Mouse (Mus musculus): Measurements from ENCODE around the gene H2-Q2. TPM values are rescaled to one million over a fixed set of nuclear protein-coding genes. Genes with fewer than 3 reads are reported as not detected.
"Not testable (repeated sequence)": the region's sequence is repeated elsewhere in the genome, so short reads cannot be mapped to it uniquely, and the experiment has no call there.

H2-Q2 gene
- total RNA-seq (2014; rRNA removed; ENCODE audit: low replicate concordance): not detected in 2 replicates
- polyA plus RNA-seq (2015; fragmentation: Nextera tagmentation; extraction: Ambion mirVana): 0.14 and 0.22 TPM in 2 replicates

- H3K4me3 ChIP-seq (ENCODE audit: low read depth, low read length): peak within 1 kb of the TSS; percentile 39
- peaks cover 33% of the 10 kb centered on the region for H3K27me3 ChIP-seq (ENCODE audit: control insufficient read depth, insufficient read depth, low read length)
- 2% methylated on average over 37 of the region's 40 CpGs for WGBS
- ATAC-seq (ENCODE audit: insufficient read depth, low read depth) (no peak), DNase-seq (ENCODE audit: low spot score) (no peak)
- H3K36me3 ChIP-seq (replicated peaks; ENCODE audit: control insufficient read depth, insufficient read depth, low read length): no peaks in the 10 kb centered on the region
- H3K9me3 ChIP-seq (replicated peaks; ENCODE audit: control insufficient read depth, low read length): no peaks in the 10 kb centered on the region
- no peak within 1 kb of the TSS for H3K9ac ChIP-seq (replicated peaks; ENCODE audit: low read depth, low read length)
- no peak within 1 kb of the TSS for H3K27ac ChIP-seq (ENCODE audit: low read depth)
- H3K4me1 ChIP-seq (ENCODE audit: control insufficient read depth, insufficient read depth): no peaks in the 10 kb centered on the region
- peak within 1 kb of the TSS; percentile 59 for H3K4me2 ChIP-seq (ENCODE audit: low read depth, low read length)
- no peak for TF ChIP-seq CTCF (IDR thresholded peaks at IDR 0.05; ENCODE audit: low read depth)
- no peak for TF ChIP-seq EP300 (IDR thresholded peaks at IDR 0.05; ENCODE audit: low read depth)
Observed at GRCm38 (mm10) chr17:35342071-35342671, at the start of gene H2-Q2. TSS of gene H2-Q2 (plus strand) at chr17:35342242.

GRCm38 (mm10) chr17:35295796-35296195, 46.2 kb upstream of the H2-Q2 start:
- not testable (repeated sequence) for H3K4me1 ChIP-seq (ENCODE audit: control insufficient read depth, insufficient read depth); H3K27ac ChIP-seq (ENCODE audit: low read depth); H3K9ac ChIP-seq (replicated peaks; ENCODE audit: low read depth, low read length); H3K9me3 ChIP-seq (replicated peaks; ENCODE audit: control insufficient read depth, low read length); H3K4me3 ChIP-seq (ENCODE audit: low read depth, low read length); ATAC-seq (ENCODE audit: insufficient read depth, low read depth); DNase-seq (ENCODE audit: low spot score); H3K36me3 ChIP-seq (replicated peaks; ENCODE audit: control insufficient read depth, insufficient read depth, low read length); H3K4me2 ChIP-seq (ENCODE audit: low read depth, low read length); H3K27me3 ChIP-seq (ENCODE audit: control insufficient read depth, insufficient read depth, low read length)
- TF ChIP-seq CTCF (IDR thresholded peaks at IDR 0.05; ENCODE audit: low read depth): peak; percentile 62
- WGBS: 1% methylated on average over 5 of the region's 5 CpGs

- H3K4me2 ChIP-seq (ENCODE audit: low read depth, low read length); H3K27me3 ChIP-seq (ENCODE audit: control insufficient read depth, insufficient read depth, low read length); ATAC-seq (ENCODE audit: insufficient read depth, low read depth); H3K9ac ChIP-seq (replicated peaks; ENCODE audit: low read depth, low read length); H3K36me3 ChIP-seq (replicated peaks; ENCODE audit: control insufficient read depth, insufficient read depth, low read length); DNase-seq (ENCODE audit: low spot score); H3K9me3 ChIP-seq (replicated peaks; ENCODE audit: control insufficient read depth, low read length); H3K4me3 ChIP-seq (ENCODE audit: low read depth, low read length); H3K4me1 ChIP-seq (ENCODE audit: control insufficient read depth, insufficient read depth); H3K27ac ChIP-seq (ENCODE audit: low read depth): not testable (repeated sequence)
- 86% methylated on average over 7 of the region's 7 CpGs for WGBS
Observed at GRCm38 (mm10) chr17:35300261-35300945, 41.6 kb upstream of the H2-Q2 start.

- no peak overlapping the region for H3K27ac ChIP-seq (ENCODE audit: low read depth)
- TF ChIP-seq CTCF (IDR thresholded peaks at IDR 0.05; ENCODE audit: low read depth): peak; percentile 82
- TF ChIP-seq EP300 (IDR thresholded peaks at IDR 0.05; ENCODE audit: low read depth): no peak
- DNase-seq (ENCODE audit: low spot score): peak; percentile 31
- H3K36me3 ChIP-seq (replicated peaks; ENCODE audit: control insufficient read depth, insufficient read depth, low read length): no peaks in the 10 kb centered on the region
- H3K4me2 ChIP-seq (ENCODE audit: low read depth, low read length): no peak overlapping the region
- 22% methylated on average over 13 of the region's 13 CpGs for WGBS
- peak; percentile 33; the same call in 1 of the 2 replicates for ATAC-seq (ENCODE audit: insufficient read depth, low read depth)
- H3K9ac ChIP-seq (replicated peaks; ENCODE audit: low read depth, low read length): no peak overlapping the region
- no peaks in the 10 kb centered on the region for H3K9me3 ChIP-seq (replicated peaks; ENCODE audit: control insufficient read depth, low read length)
- no peaks in the 10 kb centered on the region for H3K4me1 ChIP-seq (ENCODE audit: control insufficient read depth, insufficient read depth)
- no peaks in the 10 kb centered on the region for H3K27me3 ChIP-seq (ENCODE audit: control insufficient read depth, insufficient read depth, low read length)
- no peak overlapping the region for H3K4me3 ChIP-seq (ENCODE audit: low read depth, low read length)
Observed at GRCm38 (mm10) chr17:35301645-35302258, 40.3 kb upstream of the H2-Q2 start.

GRCm38 (mm10) chr17:35303271-35303670, 38.8 kb upstream of the H2-Q2 start:
- ATAC-seq (ENCODE audit: insufficient read depth, low read depth): no peak
- no peak overlapping the region for H3K9ac ChIP-seq (replicated peaks; ENCODE audit: low read depth, low read length)
- no peaks in the 10 kb centered on the region for H3K27me3 ChIP-seq (ENCODE audit: control insufficient read depth, insufficient read depth, low read length)
- no peak overlapping the region for H3K27ac ChIP-seq (ENCODE audit: low read depth)
- WGBS: 63% methylated on average over 2 of the region's 2 CpGs
- no peak overlapping the region for H3K4me3 ChIP-seq (ENCODE audit: low read depth, low read length)
- TF ChIP-seq CTCF (IDR thresholded peaks at IDR 0.05; ENCODE audit: low read depth) (no peak), EP300 (IDR thresholded peaks at IDR 0.05; ENCODE audit: low read depth) (no peak)
- H3K36me3 ChIP-seq (replicated peaks; ENCODE audit: control insufficient read depth, insufficient read depth, low read length): no peaks in the 10 kb centered on the region
- no peak overlapping the region for H3K4me2 ChIP-seq (ENCODE audit: low read depth, low read length)
- no peak for DNase-seq (ENCODE audit: low spot score)
- H3K9me3 ChIP-seq (replicated peaks; ENCODE audit: control insufficient read depth, low read length): no peaks in the 10 kb centered on the region
- H3K4me1 ChIP-seq (ENCODE audit: control insufficient read depth, insufficient read depth): no peaks in the 10 kb centered on the region

Data from heart, postnatal 0 days (tissue).